Mouse (Mus musculus) thymus, adult 2 months (tissue): ENCODE measurements around the gene Col18a1.

Experiments used
- CTCF ChIP-seq: fragments of 200-500 bp; IDR thresholded peaks from 2 replicates; pipeline ENCODE4 v1.5.1; 2012; ENCODE audit warnings: mild to moderate bottlenecking, control low read depth, low read length, moderate library complexity, borderline replicate concordance; ENCODE audit not compliant: control insufficient read depth, poor library complexity, insufficient read depth; ENCODE audit errors: extremely low read depth
- POLR2A ChIP-seq: fragments of 200-500 bp; IDR thresholded peaks from 2 replicates; pipeline ENCODE4 v1.6.1; 2012; ENCODE audit warnings: mild to moderate bottlenecking, low read length, control low read depth, moderate library complexity; ENCODE audit not compliant: control insufficient read depth, poor library complexity, insufficient read depth; ENCODE audit errors: extremely low read depth

GRCm38 (mm10) chr10:77135274-77135829 lies 31.0 kb downstream of the Col18a1 start:
- TF ChIP-seq CTCF (no peak), POLR2A (no peak)
